Mouse (Mus musculus) gastrocnemius, adult 18-20 months (tissue): ENCODE results near the gene Vsig1. TPM values are rescaled to one million over a fixed set of nuclear protein-coding genes. Genes with fewer than 3 reads are reported as not detected.

ENCODE experiments used
- DNase-seq: peaks from one replicate; pipeline ENCODE4 v3.0.0; 2021; ENCODE audit warnings: low spot score
- long read RNA-seq, 2 experiments: library from polyadenylated mRNA; stranded (forward); transcript quantifications; one replicate each; pipeline ENCODE4 v2.0.0; 2021
- total RNA-seq, 2 experiments: library from RNA; stranded (reverse); gene quantifications; 2 replicates each; pipeline ENCODE4 v1.2.3; 2021

Gene Vsig1
- total RNA-seq, result not detected
- long read RNA-seq, experiment 1, result 0 reads
- long read RNA-seq, experiment 2, result 0 reads

GRCm38 (mm10) chrX:140907360-140907759 lies at the start of gene Vsig1:
Gene Vsig1 (plus strand): TSS chrX:140907608.
- DNase-seq, result no peak

GRCm38 (mm10) chrX:140862760-140863159 lies 44.6 kb upstream of the Vsig1 start:
- DNase-seq, result no peak

GRCm38 (mm10) chrX:140863431-140863830 lies 44.0 kb upstream of the Vsig1 start:
- no peak for DNase-seq

- DNase-seq, result no peak
These were observed 20.2 kb upstream of the Vsig1 start for GRCm38 (mm10) chrX:140887193-140887592.

GRCm38 (mm10) chrX:140891796-140892195 lies 15.6 kb upstream of the Vsig1 start:
- DNase-seq, result no peak

- no peak for DNase-seq
These were observed 3.9 kb upstream of the Vsig1 start for GRCm38 (mm10) chrX:140903487-140903886.

GRCm38 (mm10) chrX:140921321-140921720 lies 13.9 kb downstream of the Vsig1 start:
- no peak for DNase-seq

- DNase-seq, result no peak
These were observed 24.7 kb downstream of the Vsig1 start for GRCm38 (mm10) chrX:140932066-140932465.

GRCm38 (mm10) chrX:140933263-140933662 lies 25.9 kb downstream of the Vsig1 start:
- DNase-seq, result no peak

- no peak for DNase-seq
These were observed 28.9 kb downstream of the Vsig1 start for GRCm38 (mm10) chrX:140936271-140936670.

- DNase-seq, result no peak
These were observed 46.2 kb downstream of the Vsig1 start for GRCm38 (mm10) chrX:140953618-140954017.

GRCm38 (mm10) chrX:140956272-140956940 lies 49.0 kb downstream of the Vsig1 start, which contains the start of the genes Psmd10 and Atg4a:
Gene Psmd10 (minus strand): TSS chrX:140956728.
Gene Atg4a (plus strand): TSS chrX:140956907.
- DNase-seq, result peak; percentile 91

GRCm38 (mm10) chrX:140956959-140957358 lies 49.6 kb downstream of the Vsig1 start:
- DNase-seq, result no peak

GRCm38 (mm10) chrX:140978943-140979342 lies 71.5 kb downstream of the Vsig1 start:
- DNase-seq, result no peak

GRCm38 (mm10) chrX:140979546-140979945 lies 72.1 kb downstream of the Vsig1 start:
- DNase-seq, result peak; percentile 9

GRCm38 (mm10) chrX:140980163-140980562 lies 72.8 kb downstream of the Vsig1 start:
- DNase-seq, result no peak

- peak; percentile 47 for DNase-seq
These were observed 76.0 kb downstream of the Vsig1 start for GRCm38 (mm10) chrX:140983206-140983960.

- DNase-seq, result no peak
These were observed 77.4 kb downstream of the Vsig1 start for GRCm38 (mm10) chrX:140984795-140985194.

- DNase-seq, result no peak
These were observed 77.8 kb downstream of the Vsig1 start for GRCm38 (mm10) chrX:140985256-140985655.
